Mouse (Mus musculus) thymus, adult 18-20 months (tissue): Measurements from ENCODE around the gene Rab33b.

Experiments used
- DNase-seq, 2 experiments: peaks; one replicate each; pipeline ENCODE4 v3.0.0; 2022; ENCODE audit warnings: mixed read lengths in 2 of 2

Gene Rab33b

DNA sequence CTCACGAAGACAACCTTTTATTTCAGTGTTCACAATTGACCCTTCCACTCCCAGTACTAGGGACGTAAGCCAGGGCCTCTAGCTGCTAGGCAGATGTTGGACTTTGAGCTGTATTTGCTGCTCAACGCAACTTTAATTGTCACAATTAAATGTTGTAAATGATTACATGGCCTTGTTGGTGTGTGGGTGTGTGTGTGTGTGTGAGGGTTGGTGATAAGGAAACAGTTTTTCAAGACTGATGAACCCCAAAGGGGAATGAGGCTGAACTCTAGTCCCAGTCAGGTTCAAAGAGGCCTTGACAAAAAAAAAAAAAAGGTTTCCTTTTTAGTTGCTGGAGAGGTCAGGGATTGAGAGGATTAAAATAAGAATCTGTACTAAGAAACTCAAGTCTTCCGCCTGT is 33.7 kb downstream of the Rab33b start:
- no peak for DNase-seq

- DNase-seq, result no peak
Measured at GRCm38 (mm10) chr3:51517878-51518762, 34.4 kb downstream of the Rab33b start.

DNA sequence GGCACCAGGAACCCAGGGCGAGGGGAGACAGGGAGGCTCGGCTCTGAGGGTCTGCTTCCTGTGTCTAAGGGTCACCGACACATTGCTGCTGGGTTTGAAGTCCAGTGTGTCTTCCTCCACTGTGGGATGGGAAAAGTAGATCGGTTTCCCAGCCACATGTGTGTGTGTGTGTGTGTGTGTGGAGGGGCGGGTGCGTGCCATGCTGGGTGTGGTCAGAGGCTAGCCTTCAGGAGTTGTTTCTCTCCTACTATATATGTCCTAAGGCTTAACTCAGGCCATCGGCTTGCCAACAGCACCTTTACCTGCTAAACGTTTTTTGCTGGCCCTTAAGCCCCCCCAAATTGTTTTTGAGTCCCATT is 35.0 kb downstream of the Rab33b start:
- no peak for DNase-seq

GRCm38 (mm10) chr3:51521262-51521661 is 37.5 kb downstream of the Rab33b start:
- no peak for DNase-seq

DNA sequence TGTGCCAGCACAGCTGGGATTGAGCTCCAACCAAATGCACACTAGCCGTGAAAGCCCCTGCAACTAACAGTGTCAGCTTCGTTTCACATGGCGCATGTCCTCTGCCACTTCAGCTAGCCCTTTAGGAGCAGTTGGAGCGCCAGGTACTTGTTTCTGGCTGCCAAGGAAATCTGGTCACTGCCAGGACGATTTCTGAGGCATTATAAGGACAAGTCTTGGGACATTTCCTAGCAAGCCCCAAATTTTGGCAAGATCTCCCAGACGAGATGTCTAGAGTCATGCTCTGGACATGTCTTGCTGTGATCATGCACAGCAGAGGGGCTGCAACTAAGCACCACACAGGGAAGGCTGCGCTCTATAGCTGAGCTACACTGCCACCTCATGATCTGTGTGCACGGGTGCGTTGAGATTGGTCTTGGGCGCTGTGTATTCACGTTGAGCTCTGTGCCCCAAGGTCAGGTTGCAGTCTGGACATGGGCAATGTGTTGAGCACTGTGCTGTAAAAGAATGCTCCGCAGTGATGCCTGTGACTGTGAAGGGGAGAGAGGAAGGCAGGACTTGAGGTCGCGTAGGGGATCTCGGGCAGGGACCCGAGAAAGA is 41.6 kb downstream of the Rab33b start:
- no peak for DNase-seq

- DNase-seq, result no peak
Measured at GRCm38 (mm10) chr3:51526891-51527290, 43.2 kb downstream of the Rab33b start.

DNA sequence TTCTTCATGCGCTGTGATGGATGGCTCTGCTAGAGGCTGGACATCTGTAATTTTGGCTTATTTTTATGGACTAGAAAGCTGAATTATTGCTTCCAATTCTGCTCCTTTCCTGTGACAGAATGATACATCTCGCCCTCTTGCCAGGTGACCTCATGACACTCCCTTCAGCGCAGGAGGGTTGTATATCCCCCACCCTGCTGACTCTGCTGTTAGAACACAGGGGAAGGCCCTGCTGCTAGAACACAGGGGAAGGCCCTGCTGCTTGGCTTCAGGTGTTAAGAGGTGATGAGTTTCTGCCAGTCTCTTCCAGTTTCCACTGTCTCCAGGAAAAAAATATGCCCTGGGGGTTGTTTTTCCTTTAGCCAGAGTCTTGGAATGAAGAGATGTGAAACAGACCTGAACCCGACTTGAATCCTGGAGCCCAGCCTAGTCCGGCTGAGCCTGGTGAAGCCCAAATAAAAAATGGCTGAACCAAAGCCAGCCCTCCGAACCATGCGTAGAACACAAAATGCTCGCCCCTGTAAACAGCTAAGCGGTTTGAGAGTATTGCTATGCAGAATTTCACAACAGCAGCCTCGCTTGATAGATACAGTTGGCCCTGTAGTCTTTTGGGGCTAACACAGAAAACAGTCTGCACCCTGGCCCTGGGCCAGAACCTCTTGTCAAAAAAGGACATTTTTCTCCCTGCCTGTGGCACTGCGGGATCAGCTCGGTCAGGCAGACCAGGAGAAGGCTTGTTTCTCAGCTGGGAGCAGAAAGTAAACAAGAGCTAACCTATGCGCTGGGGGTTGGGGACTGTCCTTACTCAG is 48.0 kb downstream of the Rab33b start:
- DNase-seq, result no peak

DNA sequence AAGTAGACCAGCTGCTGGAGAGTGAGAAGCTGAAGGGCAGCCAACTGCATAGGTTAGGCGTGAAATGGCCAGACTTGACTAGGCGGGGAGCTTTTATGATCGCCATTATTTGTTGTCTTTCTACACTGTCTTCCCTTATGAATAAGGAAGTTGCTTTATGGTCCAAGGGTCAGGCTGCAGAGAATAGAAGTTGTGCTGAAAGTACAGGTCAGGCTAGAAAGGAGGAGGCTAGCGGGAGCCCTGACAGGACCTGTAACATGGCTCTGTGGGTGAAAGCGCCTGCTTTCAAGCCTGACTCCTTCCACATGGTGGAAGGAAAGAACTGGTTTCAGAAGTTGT is 48.5 kb downstream of the Rab33b start:
- DNase-seq, result no peak

DNA sequence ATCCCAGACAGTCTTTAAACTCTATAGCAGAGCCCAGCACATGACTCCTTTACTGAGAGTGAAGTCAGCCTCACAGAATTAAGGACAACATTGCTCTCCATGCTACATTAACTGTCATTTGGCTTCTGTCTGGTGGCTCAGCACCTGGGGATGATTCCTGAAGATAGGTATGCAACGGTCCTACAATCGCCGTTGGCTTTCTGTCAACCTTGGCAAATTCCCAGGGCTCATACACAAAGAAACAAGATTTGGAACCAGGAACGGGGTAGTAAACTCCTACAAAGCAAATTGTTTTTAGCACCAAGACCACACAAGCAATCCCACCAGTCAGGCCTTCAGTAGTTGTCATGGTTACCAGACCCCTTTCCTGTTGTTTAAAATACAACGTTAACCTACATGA is 49.9 kb downstream of the Rab33b start:
- DNase-seq, result no peak

- DNase-seq, result no peak
Measured at GRCm38 (mm10) chr3:51534013-51534412, 50.3 kb downstream of the Rab33b start.

GRCm38 (mm10) chr3:51539567-51540408 is 56.1 kb downstream of the Rab33b start:
- DNase-seq, result peak; percentile 67

DNA sequence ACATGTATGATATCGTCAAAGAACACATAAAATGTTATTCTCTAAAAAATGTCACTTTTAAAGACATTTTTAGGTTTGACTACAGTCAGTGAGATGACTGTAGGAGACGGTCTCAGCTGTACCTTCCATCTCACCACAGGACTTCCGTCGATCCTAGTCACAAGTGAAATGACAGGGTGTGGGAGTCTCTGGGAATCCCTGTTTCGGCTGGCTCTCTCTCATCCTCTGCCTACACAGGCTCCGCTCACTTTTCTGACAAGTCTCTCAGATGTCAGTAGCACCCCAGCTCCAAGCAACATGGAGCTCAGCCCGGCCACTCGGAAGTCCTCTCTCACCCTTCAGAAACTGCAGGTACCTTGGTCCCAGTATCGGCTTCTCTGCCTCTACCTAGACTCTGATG is 56.9 kb downstream of the Rab33b start:
- DNase-seq, result no peak

DNA sequence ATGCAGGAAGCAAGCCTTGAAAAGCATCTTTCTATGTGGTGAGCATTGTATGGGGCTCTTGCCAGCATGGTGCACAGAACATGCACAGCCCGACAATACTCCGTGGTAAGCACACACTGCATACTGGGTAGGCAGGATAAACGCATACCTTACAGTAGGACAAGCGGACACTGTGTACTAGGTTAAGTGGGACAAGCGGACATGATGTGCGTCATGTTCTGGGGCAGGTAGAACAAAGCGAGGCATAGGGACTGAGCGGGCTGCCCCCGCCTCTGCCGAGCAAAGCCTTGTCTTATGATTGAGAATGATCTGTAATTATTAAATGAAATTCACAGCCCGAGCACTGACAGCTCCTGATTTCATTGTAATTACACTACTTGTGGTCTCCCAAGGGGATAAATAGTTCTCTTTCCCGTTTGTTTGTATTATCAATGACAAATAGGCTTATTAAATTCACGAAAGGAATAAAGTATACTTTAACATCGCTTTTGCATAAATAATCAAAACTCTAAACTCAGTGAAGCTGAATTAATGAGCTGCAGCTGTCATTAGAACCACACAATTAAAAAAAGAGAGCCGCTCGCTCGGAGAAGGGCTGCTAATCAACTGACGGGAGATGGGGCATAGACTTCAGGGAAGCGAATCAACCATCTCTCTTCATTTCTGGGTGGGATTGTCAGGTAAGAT is 60.9 kb downstream of the Rab33b start:
- DNase-seq, result no peak
